Mouse (Mus musculus) urinary bladder, postnatal 14 days (tissue): Measurements from ENCODE around the gene Zfand5.
"Not testable (repeated sequence)": the region's sequence is repeated elsewhere in the genome, so short reads cannot be mapped to it uniquely, and the experiment has no call there.

Experiments used
- DNase-seq: peaks from one replicate; pipeline ENCODE4 v3.0.0; 2021; ENCODE audit warnings: low spot score

Gene Zfand5

GRCm38 (mm10) chr19:21271741-21272654 lies at the start of gene Zfand5:
TSS of gene Zfand5 (plus strand) at chr19:21272278.
- peak; percentile 99 for DNase-seq

- DNase-seq = peak; percentile 74
Measured at GRCm38 (mm10) chr19:21227131-21227530, 44.9 kb upstream of the Zfand5 start.

GRCm38 (mm10) chr19:21227754-21228153 lies 44.3 kb upstream of the Zfand5 start:
- no peak for DNase-seq

- DNase-seq = not testable (repeated sequence)
Measured at GRCm38 (mm10) chr19:21248730-21249129, 23.3 kb upstream of the Zfand5 start.

- DNase-seq = no peak
Measured at GRCm38 (mm10) chr19:21253846-21254245, 18.2 kb upstream of the Zfand5 start.

- no peak for DNase-seq
Measured at GRCm38 (mm10) chr19:21255920-21256319, 16.2 kb upstream of the Zfand5 start.

- DNase-seq = no peak
Measured at GRCm38 (mm10) chr19:21259453-21259852, 12.6 kb upstream of the Zfand5 start.

- no peak for DNase-seq
Measured at GRCm38 (mm10) chr19:21260280-21260679, 11.8 kb upstream of the Zfand5 start.

- DNase-seq = peak; percentile 10
Measured at GRCm38 (mm10) chr19:21271186-21271585, 892 bp upstream of the Zfand5 start.

- DNase-seq = peak; percentile 67
Measured at GRCm38 (mm10) chr19:21272655-21273284, 692 bp downstream of the Zfand5 start.

- no peak for DNase-seq
Measured at GRCm38 (mm10) chr19:21273440-21273839, 1.4 kb downstream of the Zfand5 start.

- DNase-seq = peak; percentile 37
Measured at GRCm38 (mm10) chr19:21274181-21274591, 2.1 kb downstream of the Zfand5 start.

GRCm38 (mm10) chr19:21274714-21275113 lies 2.6 kb downstream of the Zfand5 start:
- DNase-seq = no peak

- DNase-seq = no peak
Measured at GRCm38 (mm10) chr19:21276317-21276716, 4.2 kb downstream of the Zfand5 start.

- no peak for DNase-seq
Measured at GRCm38 (mm10) chr19:21286421-21287097, 14.5 kb downstream of the Zfand5 start.

GRCm38 (mm10) chr19:21297411-21297810 lies 25.3 kb downstream of the Zfand5 start:
- no peak for DNase-seq

GRCm38 (mm10) chr19:21301787-21302186 lies 29.7 kb downstream of the Zfand5 start:
- DNase-seq = no peak

GRCm38 (mm10) chr19:21307755-21308154 lies 35.7 kb downstream of the Zfand5 start:
- DNase-seq = no peak

GRCm38 (mm10) chr19:21310364-21310763 lies 38.3 kb downstream of the Zfand5 start:
- DNase-seq = not testable (repeated sequence)

- no peak for DNase-seq
Measured at GRCm38 (mm10) chr19:21315701-21316100, 43.6 kb downstream of the Zfand5 start.

GRCm38 (mm10) chr19:21319618-21320017 lies 47.5 kb downstream of the Zfand5 start:
- no peak for DNase-seq

- DNase-seq = no peak
Measured at GRCm38 (mm10) chr19:21325333-21325732, 53.3 kb downstream of the Zfand5 start.

- DNase-seq = peak; percentile 6
Measured at GRCm38 (mm10) chr19:21328951-21329350, 56.9 kb downstream of the Zfand5 start.
